In genomic region chr2:148357145-148357544, GRCm38 (mm10) we compare ENCODE assay signal across 36 mouse cellular contexts. TPM values are rescaled to one million over a fixed set of nuclear protein-coding genes. Genes with fewer than 3 reads are reported as not detected.
"Had no signal": no experiment of that assay in that cellular context is flagged by ENCODE, and none has a peak within 500 bp of the region (broad histone marks: within the 10 kb centered on the region; RNA-seq: fewer than 3 reads in every experiment).

No protein-coding gene starts in this region.

- ATAC-seq: hindbrain, embryonic 16.5 days; hindbrain, postnatal 0 days; inflammation-experienced regulatory T-cells, adult 6 months; intestine, embryonic 15.5 days; intestine, embryonic 16.5 days; intestine, postnatal 0 days had no signal

- H3K27ac ChIP-seq: heart, embryonic 13.5 days; heart, embryonic 15.5 days; hindbrain, embryonic 10.5 days; hindbrain, embryonic 12.5 days; hindbrain, embryonic 13.5 days; hindbrain, embryonic 14.5 days; hindbrain, embryonic 15.5 days; hindbrain, postnatal 0 days; intestine, embryonic 15.5 days; kidney, embryonic 15.5 days; kidney, postnatal 0 days; layer of hippocampus, adult 2 months; left cerebral cortex, adult 2 months had no signal

- DNase-seq: heart, postnatal 10 days; heart, postnatal 14 days; heart, postnatal 36 days; heart, postnatal 4 days; kidney, adult 11 months; kidney, adult 18-20 months; kidney, adult 2 months; kidney, adult 8-10 months; kidney, adult 9 months; kidney, postnatal 10 days; kidney, postnatal 14 days; kidney, postnatal 25 days; kidney, postnatal 36 days; kidney, postnatal 4 days; layer of hippocampus, adult 9-11 months; layer of hippocampus, postnatal 36 days had no signal

- H3K27me3 ChIP-seq: heart, embryonic 13.5 days; heart, embryonic 15.5 days; hindbrain, embryonic 12.5 days; hindbrain, embryonic 13.5 days; hindbrain, embryonic 15.5 days; intestine, embryonic 15.5 days; kidney, embryonic 15.5 days had no signal

- H3K4me1 ChIP-seq: heart, embryonic 12.5 days; heart, embryonic 13.5 days; heart, embryonic 15.5 days; hindbrain, embryonic 10.5 days; hindbrain, embryonic 12.5 days; hindbrain, embryonic 13.5 days; hindbrain, embryonic 15.5 days; intestine, embryonic 15.5 days; kidney, embryonic 15.5 days had no signal

- H3K9me3 ChIP-seq: heart, embryonic 12.5 days; heart, embryonic 13.5 days; heart, embryonic 15.5 days; hindbrain, embryonic 10.5 days; hindbrain, embryonic 12.5 days; hindbrain, embryonic 13.5 days; hindbrain, embryonic 15.5 days; intestine, embryonic 15.5 days; kidney, embryonic 15.5 days had no signal

- H3K4me3 ChIP-seq: heart, embryonic 12.5 days; heart, embryonic 13.5 days; heart, embryonic 15.5 days; hindbrain, embryonic 10.5 days; hindbrain, embryonic 12.5 days; hindbrain, embryonic 13.5 days; hindbrain, embryonic 15.5 days; intestine, embryonic 15.5 days; kidney, embryonic 15.5 days; layer of hippocampus, adult 2 months; left cerebral cortex, adult 2 months had no signal

- H3K36me3 ChIP-seq: heart, embryonic 12.5 days; heart, embryonic 13.5 days; heart, embryonic 15.5 days; hindbrain, embryonic 10.5 days; hindbrain, embryonic 12.5 days; hindbrain, embryonic 13.5 days; hindbrain, embryonic 15.5 days; intestine, embryonic 15.5 days; kidney, embryonic 15.5 days had no signal

- H3K4me2 ChIP-seq: heart, embryonic 11.5 days; heart, embryonic 12.5 days; heart, embryonic 13.5 days; heart, embryonic 15.5 days; hindbrain, embryonic 12.5 days; hindbrain, embryonic 13.5 days; hindbrain, embryonic 14.5 days; hindbrain, embryonic 15.5 days; intestine, embryonic 15.5 days; kidney, embryonic 15.5 days had no signal

- H3K9ac ChIP-seq: heart, embryonic 12.5 days; heart, embryonic 13.5 days; heart, embryonic 15.5 days; hindbrain, embryonic 12.5 days; hindbrain, embryonic 13.5 days; hindbrain, embryonic 14.5 days; hindbrain, embryonic 15.5 days; intestine, embryonic 15.5 days; kidney, embryonic 15.5 days had no signal

RNA-seq across cellular contexts. Expression of gene Sstr4, which starts 38.0 kb away (rescaled TPM):
- total RNA-seq: hematopoietic stem cell, adult 5-6 weeks had no signal
- polyA plus RNA-seq: inflammation-experienced regulatory T-cells, adult 6 months had no signal
